Mouse (Mus musculus) intestine, embryonic 14.5 days (tissue): ENCODE results near the gene Olfr591. TPM values are rescaled to one million over a fixed set of nuclear protein-coding genes. Genes with fewer than 3 reads are reported as not detected.

Experiments used
- ATAC-seq: fragments of 200-750 bp; cut with Nextera tagmentation; replicated peaks from 2 replicates; pipeline ENCODE4 v1.8.0; 2017; ENCODE audit warnings: low read depth, moderate number of reproducible peaks, moderate TSS enrichment, moderate library complexity; ENCODE audit not compliant: low FRiP score, low TSS enrichment
- DNase-seq: peaks from one replicate; pipeline ENCODE4 v3.0.0-alpha.2; 2018; ENCODE audit warnings: low spot score
- H3K27ac ChIP-seq: fragments of 300-500 bp; sonication (generic); 2 replicates; pipeline ENCODE4 v1.5.1; 2014; ENCODE audit warnings: low read depth, mild to moderate bottlenecking, control low read depth
- H3K27me3 ChIP-seq: fragments of 300-500 bp; sonication (generic); replicated peaks from 2 replicates; pipeline ENCODE4 v1.6.1; 2014; ENCODE audit warnings: low read length, control low read depth; ENCODE audit not compliant: control insufficient read depth, insufficient read depth
- H3K36me3 ChIP-seq: fragments of 300-500 bp; sonication (generic); 2 replicates; pipeline ENCODE4 v1.6.1; 2014; ENCODE audit warnings: low read length, control low read depth; ENCODE audit not compliant: control insufficient read depth, insufficient read depth
- H3K4me1 ChIP-seq: fragments of 300-500 bp; sonication (generic); replicated peaks from 2 replicates; pipeline ENCODE4 v1.6.1; 2014; ENCODE audit warnings: low read length, control low read depth, mixed read lengths; ENCODE audit not compliant: control insufficient read depth, insufficient read depth
- H3K4me2 ChIP-seq: fragments of 300-500 bp; sonication (generic); 2 replicates; pipeline ENCODE4 v1.6.1; 2014; ENCODE audit warnings: low read length
- H3K4me3 ChIP-seq: fragments of 300-500 bp; sonication (generic); 2 replicates; pipeline ENCODE4 v1.5.1; 2014; ENCODE audit warnings: low read depth, low read length, control low read depth, mixed read lengths
- H3K9ac ChIP-seq: fragments of 300-500 bp; sonication (generic); 2 replicates; pipeline ENCODE4 v1.6.1; 2014; ENCODE audit warnings: mild to moderate bottlenecking, low read length
- H3K9me3 ChIP-seq: fragments of 300-500 bp; sonication (generic); 2 replicates; pipeline ENCODE4 v1.6.1; 2016; ENCODE audit warnings: low read length, control low read depth; ENCODE audit not compliant: control insufficient read depth
- WGBS: fragments of 180-500 bp; shearing (Covaris S2); extraction: QIAGEN DNeasy Blood & Tissue Kit; methylation state at CpG from one replicate; pipeline ENCODE4 v1.1.7; 2014; 5-methylcytosine and 5-hydroxymethylcytosine counted together
- polyA plus RNA-seq: library from polyadenylated mRNA; unstranded; fragments of >200 nt; fragmentation: Nextera tagmentation; extraction: Ambion mirVana; gene quantifications from 2 replicates; pipeline ENCODE4 v1.2.1, GENCODE M21; 2014

Gene Olfr591
- polyA plus RNA-seq, 1 experiment from 2014 or later: not detected

DNA sequence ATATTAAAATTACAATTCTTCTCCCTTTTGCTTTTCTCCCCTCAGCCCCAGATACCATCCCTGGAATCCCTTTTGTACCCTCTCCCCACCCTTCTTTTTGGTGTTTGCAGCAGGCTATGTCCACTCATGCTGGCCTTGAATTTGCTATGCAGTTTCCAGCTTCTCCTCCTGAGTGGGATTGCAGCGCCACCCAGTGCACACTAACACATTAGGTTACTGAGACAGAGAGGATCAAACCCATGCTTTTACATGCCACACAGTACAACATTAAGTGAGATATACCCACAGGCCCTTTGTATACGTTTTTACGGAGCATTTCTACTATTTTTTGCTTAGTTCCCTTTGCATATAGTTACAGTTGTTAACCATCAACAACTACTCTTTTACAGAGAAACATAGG lies 58.7 kb downstream of the Olfr591 start:
- ATAC-seq (no peak), DNase-seq (no peak)

More for the DNA sequence above, 58.7 kb downstream of the Olfr591 start:
- H3K4me2 ChIP-seq: no peak overlapping the region
- WGBS: 46% methylated on average over 3 of the region's 3 CpGs
- no peak overlapping the region for H3K9ac ChIP-seq
- H3K27me3 ChIP-seq: no peaks in the 10 kb centered on the region
- no peak overlapping the region for H3K4me3 ChIP-seq
- no peaks in the 10 kb centered on the region for H3K36me3 ChIP-seq
- H3K27ac ChIP-seq: no peak overlapping the region
- H3K4me1 ChIP-seq: no peaks in the 10 kb centered on the region
- no peaks in the 10 kb centered on the region for H3K9me3 ChIP-seq

Other genes starting within 250 kb of the Olfr591 start
- gene Olfr573-ps1, start 235.8 kb downstream of the Olfr591 start, polyA plus RNA-seq: not detected in 2 replicates
- gene Olfr574, start 229.9 kb downstream of the Olfr591 start, polyA plus RNA-seq: not detected in 2 replicates
- gene Olfr575, start 219.6 kb downstream of the Olfr591 start, polyA plus RNA-seq: not detected in 2 replicates
- not detected in 2 replicates for gene Olfr576, start 215.7 kb downstream of the Olfr591 start, polyA plus RNA-seq
- gene Olfr577, start 202.4 kb downstream of the Olfr591 start, polyA plus RNA-seq: not detected in 2 replicates
- not detected in 2 replicates for gene Olfr578, start 189.0 kb downstream of the Olfr591 start, polyA plus RNA-seq
- not detected in 2 replicates for gene Olfr582, start 140.3 kb downstream of the Olfr591 start, polyA plus RNA-seq
- gene Olfr583, start 127.0 kb downstream of the Olfr591 start, polyA plus RNA-seq: not detected in 2 replicates
- gene Olfr584, start 96.5 kb downstream of the Olfr591 start, polyA plus RNA-seq: not detected in 2 replicates
- gene Olfr585, start 80.6 kb downstream of the Olfr591 start, polyA plus RNA-seq: not detected in 2 replicates
- gene Olfr586, start 52.7 kb downstream of the Olfr591 start, polyA plus RNA-seq: not detected in 2 replicates
- not detected in 2 replicates for gene Olfr588-ps1, start 37.5 kb downstream of the Olfr591 start, polyA plus RNA-seq
- not detected in 2 replicates for gene Olfr589, start 22.0 kb downstream of the Olfr591 start, polyA plus RNA-seq
- not detected in 2 replicates for gene Olfr592, start 6.5 kb upstream of the Olfr591 start, polyA plus RNA-seq
- gene Olfr593, start 33.5 kb upstream of the Olfr591 start, polyA plus RNA-seq: not detected in 2 replicates
- gene Olfr594, start 38.7 kb upstream of the Olfr591 start, polyA plus RNA-seq: not detected in 2 replicates
- not detected in 2 replicates for gene Usp17ld, start 74.2 kb upstream of the Olfr591 start, polyA plus RNA-seq
- not detected in 2 replicates for gene Olfr596, start 127.3 kb upstream of the Olfr591 start, polyA plus RNA-seq
- gene Olfr597, start 138.0 kb upstream of the Olfr591 start, polyA plus RNA-seq: not detected in 2 replicates
- not detected in 2 replicates for gene Olfr598, start 145.2 kb upstream of the Olfr591 start, polyA plus RNA-seq
- not detected in 2 replicates for gene Olfr599, start 157.6 kb upstream of the Olfr591 start, polyA plus RNA-seq
- gene Olfr600, start 171.3 kb upstream of the Olfr591 start, polyA plus RNA-seq: not detected in 2 replicates
- gene Olfr601, start 184.3 kb upstream of the Olfr591 start, polyA plus RNA-seq: not detected in 2 replicates
- gene Olfr603, start 207.8 kb upstream of the Olfr591 start, polyA plus RNA-seq: not detected in 2 replicates
- gene Usp17lc, start 236.7 kb upstream of the Olfr591 start, polyA plus RNA-seq: not detected in 2 replicates